Mouse (Mus musculus): ENCODE data around the gene Flywch1.

The Flywch1 gene

GRCm38 (mm10) chr17:23742210-23742793 is 29.1 kb downstream of the Flywch1 start:
- peak in 1 of 2 experiments; percentile 44 for DNase-seq

GRCm38 (mm10) chr17:23741359-23742209 is 29.8 kb downstream of the Flywch1 start:
- no peak for DNase-seq

GRCm38 (mm10) chr17:23740598-23741021 is 30.8 kb downstream of the Flywch1 start, which contains the start of gene Paqr4:
Gene Paqr4 (minus strand): TSS chr17:23740867.
- no peak for DNase-seq

GRCm38 (mm10) chr17:23740136-23740584 is 31.2 kb downstream of the Flywch1 start:
- DNase-seq, result peak; percentile 68 to 72

- DNase-seq, result no peak
These were observed 31.9 kb downstream of the Flywch1 start for GRCm38 (mm10) chr17:23739202-23740135.

- DNase-seq, result no peak
These were observed 32.6 kb downstream of the Flywch1 start for GRCm38 (mm10) chr17:23738836-23739201.

- DNase-seq, result no peak
These were observed 33.6 kb downstream of the Flywch1 start for GRCm38 (mm10) chr17:23737493-23738445.

GRCm38 (mm10) chr17:23734341-23734740 is 37.1 kb downstream of the Flywch1 start:
- DNase-seq, result no peak

- no peak for DNase-seq
These were observed 41.0 kb downstream of the Flywch1 start for GRCm38 (mm10) chr17:23730441-23730840.

- peak; percentile 44 to 54 for DNase-seq
These were observed 44.7 kb downstream of the Flywch1 start for GRCm38 (mm10) chr17:23726758-23727142.

GRCm38 (mm10) chr17:23725999-23726757 is 45.2 kb downstream of the Flywch1 start, which contains the start of gene Pkmyt1:
Gene Pkmyt1 (plus strand): TSS chr17:23726336.
- peak; percentile 90 to 96 for DNase-seq

- no peak for DNase-seq
These were observed 45.9 kb downstream of the Flywch1 start for GRCm38 (mm10) chr17:23725477-23725876.

GRCm38 (mm10) chr17:23722376-23723125 is 48.9 kb downstream of the Flywch1 start, which contains the start of gene 1520401A03Rik:
Gene 1520401A03Rik (minus strand): TSS chr17:23722783.
- DNase-seq, result no peak

GRCm38 (mm10) chr17:23721886-23722285 is 49.5 kb downstream of the Flywch1 start:
- no peak for DNase-seq

GRCm38 (mm10) chr17:23719455-23719854 is 51.9 kb downstream of the Flywch1 start:
- DNase-seq, result no peak

GRCm38 (mm10) chr17:23717003-23717402 is 54.4 kb downstream of the Flywch1 start:
- DNase-seq, result no peak

- DNase-seq, result peak; percentile 38 to 75
These were observed 65.2 kb downstream of the Flywch1 start for GRCm38 (mm10) chr17:23706212-23706611.

GRCm38 (mm10) chr17:23705525-23706104 is 65.8 kb downstream of the Flywch1 start:
- no peak for DNase-seq

- DNase-seq, result no peak
These were observed 66.7 kb downstream of the Flywch1 start for GRCm38 (mm10) chr17:23704741-23705140.

- no peak for DNase-seq
These were observed 68.1 kb downstream of the Flywch1 start for GRCm38 (mm10) chr17:23703301-23703700.

All from spleen, adult 18-20 months (tissue).